Mouse (Mus musculus) lung, postnatal 0 days (tissue): ENCODE measurements around the gene Cpt1c.

Source experiments
- CTCF ChIP-seq: IDR thresholded peaks from 2 replicates; pipeline ENCODE4 v1.5.1; 2016; ENCODE audit warnings: antibody characterized with exemption, mild to moderate bottlenecking
- EP300 ChIP-seq: IDR thresholded peaks from 2 replicates; pipeline ENCODE4 v1.6.1; 2016; ENCODE audit warnings: antibody characterized with exemption, mild to moderate bottlenecking, control low read depth

DNA sequence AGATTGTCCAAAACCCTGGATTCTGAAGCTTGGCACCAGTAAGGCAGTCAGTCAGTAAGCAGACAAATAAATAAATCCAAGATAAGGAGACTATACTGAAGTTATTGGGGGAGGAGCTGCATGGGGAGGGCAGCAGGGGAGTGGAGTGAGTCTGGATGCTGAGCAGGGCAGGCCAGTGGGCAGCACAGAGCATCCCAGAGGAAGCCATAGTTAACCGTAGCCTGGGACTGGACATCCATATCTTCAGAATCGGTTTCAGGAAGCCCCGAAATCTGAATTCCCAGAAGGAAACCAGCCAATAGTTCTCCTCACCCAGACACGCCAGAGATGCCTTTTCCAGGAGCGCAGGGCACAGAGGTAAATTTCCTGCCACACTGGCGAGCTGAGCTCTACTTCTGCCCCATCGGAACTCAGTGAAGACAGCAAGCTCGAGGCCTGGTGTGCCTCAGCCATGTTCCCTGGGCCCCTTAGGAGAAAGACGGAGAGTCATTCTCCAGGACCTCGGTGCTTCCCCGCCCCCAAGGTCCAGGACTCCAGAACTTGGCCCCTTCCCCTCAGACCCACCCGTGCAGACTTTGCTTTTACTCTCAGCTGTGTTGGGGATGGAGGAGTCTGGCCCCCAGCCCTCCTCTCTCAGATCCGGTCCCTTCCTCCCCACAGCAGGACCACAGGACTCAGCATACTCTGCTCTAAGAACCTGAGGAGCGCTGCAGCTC lies 1.1 kb downstream of the Cpt1c start:
- TF ChIP-seq EP300 (no peak), CTCF (no peak)
